Mouse (Mus musculus): ENCODE measurements at regions not wholly inside any gene's neighbourhood (a gene's known extent, or its start where the extent isn't known, plus 50 kb on each side); places are given as distances from the start of the nearest gene placed in this dataset.

DNA sequence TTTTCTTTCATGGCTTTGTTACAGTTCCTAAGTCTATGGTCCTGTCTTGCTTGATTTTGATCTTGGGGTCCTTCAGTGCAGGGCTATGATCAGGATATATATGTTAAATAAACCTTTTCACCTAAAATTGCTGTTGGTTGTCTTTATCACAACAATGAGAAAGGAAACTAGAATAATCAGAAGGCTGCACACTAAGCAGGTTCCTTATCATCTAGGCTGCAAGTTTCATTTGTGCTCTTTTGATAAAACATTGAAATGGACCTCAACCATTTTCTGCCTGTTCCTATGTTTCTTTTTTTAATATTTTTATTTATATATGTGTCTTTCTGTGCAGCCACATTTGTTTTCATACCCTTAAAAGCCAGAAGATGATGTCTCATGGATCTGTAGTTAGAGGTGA lies 137.3 kb upstream of the 1700008P02Rik start:
- TF ChIP-seq CTCF (IDR thresholded peaks at IDR 0.05 in 2 of 3, conservative IDR thresholded peaks at IDR 0.05 in 1 of 3; ENCODE audit: control insufficient read depth in 1 of 3, insufficient read depth in 1 of 3, low read depth in 2 of 3, low read length in 3 of 3, poor library complexity in 1 of 3, severe bottlenecking in 1 of 3) (no peak), EP300 (IDR thresholded peaks at IDR 0.05; ENCODE audit: low read depth in 1 of 2, low read length in 2 of 2) (peak; percentile 96 to 97), POLR2A (IDR thresholded peaks at IDR 0.05; ENCODE audit: control insufficient read depth in 1 of 2, insufficient read depth in 1 of 2, low read depth in 1 of 2, low read length in 2 of 2, poor library complexity in 1 of 2) (no peak), UBTF (IDR thresholded peaks at IDR 0.05; ENCODE audit: borderline replicate concordance, insufficient read depth, low read depth, low read length) (no peak), TBP (IDR thresholded peaks at IDR 0.05; ENCODE audit: low read depth, low read length) (no peak), USF1 (IDR thresholded peaks at IDR 0.05; ENCODE audit: low read depth, low read length) (no peak), MAFK (IDR thresholded peaks at IDR 0.05; ENCODE audit: borderline replicate concordance, low read depth, low read length) (no peak)

All from MEL (cell line).